Mouse (Mus musculus): ENCODE measurements around the gene Csde1. TPM values are rescaled to one million over a fixed set of nuclear protein-coding genes. Genes with fewer than 3 reads are reported as not detected.

Gene Csde1
- total RNA-seq (2021), result 371 and 419 TPM in 2 replicates
- long read RNA-seq, full-length matches to known transcripts, result 93 of 122 reads
- long read RNA-seq, partial matches to known transcripts, result 18 of 122 reads
- long read RNA-seq, other reads (novel, unspliced or antisense), result 11 of 122 reads

DNA sequence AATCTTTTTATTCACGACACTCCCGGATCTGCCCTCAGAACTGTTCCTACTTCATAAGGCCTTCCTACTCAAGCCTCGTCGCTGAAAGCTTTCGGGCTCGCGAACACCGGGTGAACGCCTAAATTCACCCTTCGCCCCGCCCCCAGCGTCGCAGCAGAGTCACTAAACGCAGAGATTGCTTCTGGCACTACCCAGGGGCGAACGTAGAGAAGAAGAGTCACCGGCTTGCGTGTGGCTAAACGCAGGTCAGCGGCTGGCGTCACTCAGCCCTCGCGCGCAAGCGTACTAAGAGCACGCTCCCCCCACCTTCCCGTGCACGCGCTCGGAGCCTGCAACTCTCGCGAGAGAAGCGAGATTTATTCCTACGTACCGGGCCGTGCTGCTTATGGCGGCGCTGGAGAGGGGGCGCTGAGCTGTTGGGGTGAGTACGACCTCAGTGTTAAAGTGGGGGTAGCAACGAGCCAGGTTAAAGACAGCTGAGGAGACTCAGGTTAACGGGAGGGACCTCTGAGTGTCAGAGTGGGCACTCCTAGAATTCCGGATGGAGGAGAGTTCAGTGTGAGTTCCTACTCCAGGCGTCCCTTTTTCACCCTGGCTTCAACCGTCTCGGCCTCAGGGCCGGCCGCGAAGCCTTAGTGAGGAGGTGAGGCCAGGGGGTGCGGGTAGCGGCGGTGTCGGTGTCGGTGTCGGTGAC is at the start of gene Csde1:
TSS of gene Csde1 (plus strand) at position 178 of the 694 bp plus-strand sequence.
- peak; percentile 95 for DNase-seq

DNA sequence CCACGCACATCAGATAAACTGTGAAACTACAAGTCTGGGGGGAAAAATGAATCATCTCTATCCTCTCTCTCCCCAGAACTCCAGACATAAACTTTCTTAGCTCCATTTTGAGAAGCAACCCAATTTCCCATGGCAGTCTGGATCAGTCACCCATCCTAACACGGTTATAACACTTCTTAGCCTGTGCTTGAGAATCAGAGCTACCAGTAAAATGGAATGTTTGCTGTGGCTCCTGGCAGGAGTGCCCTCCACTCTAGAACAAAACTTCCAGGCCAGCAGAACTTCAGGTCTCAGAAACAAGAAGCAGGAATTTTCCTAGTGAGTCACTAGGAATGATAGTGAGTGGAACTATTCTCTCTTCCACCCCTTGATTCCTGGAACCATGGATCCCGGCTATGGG is 49.7 kb upstream of the Csde1 start:
- DNase-seq, result no peak

DNA sequence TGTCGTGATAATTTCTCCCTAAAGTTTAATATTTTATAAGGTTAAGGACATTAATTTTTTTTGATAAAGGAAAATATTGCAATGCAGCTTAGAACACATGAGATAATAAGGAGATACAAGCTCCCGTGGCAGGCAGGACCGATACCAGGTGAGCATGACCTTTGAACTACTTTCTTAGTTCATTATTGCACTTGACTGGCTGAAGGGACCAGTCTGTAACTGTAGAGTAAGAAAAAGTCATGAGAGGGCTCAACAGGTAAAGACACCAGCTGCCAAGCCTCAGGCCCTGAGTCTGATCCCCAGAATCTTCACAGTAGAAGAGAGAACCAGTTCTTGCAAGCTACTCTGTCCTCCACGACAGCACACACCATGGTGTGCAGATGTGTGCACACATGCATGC is 43.3 kb upstream of the Csde1 start:
- no peak for DNase-seq

DNA sequence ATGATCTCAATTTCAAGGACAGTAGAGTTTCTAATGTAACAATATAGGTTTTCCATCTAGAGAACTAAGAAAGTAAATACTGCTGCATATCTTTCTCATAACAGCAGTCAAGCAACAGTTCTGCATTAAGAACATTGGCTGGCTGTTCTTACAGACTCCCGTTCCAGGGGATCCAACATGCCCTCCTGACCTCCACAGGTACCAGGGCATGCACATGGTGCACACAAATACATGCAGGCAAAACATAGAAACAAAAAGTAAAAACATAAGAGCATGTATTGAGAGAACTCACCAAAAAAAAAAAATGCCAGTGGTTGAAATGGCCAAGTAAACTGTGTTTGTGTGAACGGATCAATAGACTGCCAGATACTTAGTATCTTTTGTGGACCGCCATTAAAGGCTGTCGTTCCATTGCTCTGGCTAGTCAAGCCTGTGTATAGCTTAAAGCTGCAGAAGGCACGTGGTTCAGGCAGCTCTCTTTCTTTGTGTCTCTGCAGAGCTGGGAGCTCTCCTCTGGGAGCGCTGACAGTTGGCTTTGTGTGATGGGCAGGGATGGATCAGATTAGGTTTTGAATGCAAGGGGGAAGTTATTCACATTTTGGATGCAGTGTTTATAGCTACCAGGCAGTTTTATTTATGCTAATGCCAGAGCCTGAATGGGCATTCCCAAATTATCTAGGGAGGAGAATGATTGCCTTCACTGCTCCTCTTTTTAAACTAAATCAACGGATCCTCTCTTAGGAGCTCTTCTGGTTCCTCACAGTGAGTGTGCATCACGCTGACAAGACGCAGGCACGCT is 40.5 kb upstream of the Csde1 start:
- DNase-seq, result no peak

DNA sequence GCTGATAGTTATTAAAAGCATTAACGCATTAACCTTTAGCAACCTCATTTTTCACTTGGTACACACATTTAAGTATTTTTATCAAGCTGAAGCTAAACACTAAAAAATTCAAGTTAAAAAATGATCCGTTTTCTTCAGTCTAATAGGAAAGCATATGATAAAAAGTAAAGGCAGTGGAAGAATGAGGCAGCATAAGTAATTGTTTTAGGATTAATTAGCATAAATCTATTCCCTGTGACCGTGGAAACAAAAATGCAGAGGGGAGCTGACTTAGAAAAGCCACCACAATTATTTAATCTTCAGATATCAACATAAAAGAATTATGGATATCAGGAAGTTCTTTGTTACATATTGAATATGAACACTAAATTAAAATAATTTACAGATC is 39.9 kb upstream of the Csde1 start:
- DNase-seq, result no peak

DNA sequence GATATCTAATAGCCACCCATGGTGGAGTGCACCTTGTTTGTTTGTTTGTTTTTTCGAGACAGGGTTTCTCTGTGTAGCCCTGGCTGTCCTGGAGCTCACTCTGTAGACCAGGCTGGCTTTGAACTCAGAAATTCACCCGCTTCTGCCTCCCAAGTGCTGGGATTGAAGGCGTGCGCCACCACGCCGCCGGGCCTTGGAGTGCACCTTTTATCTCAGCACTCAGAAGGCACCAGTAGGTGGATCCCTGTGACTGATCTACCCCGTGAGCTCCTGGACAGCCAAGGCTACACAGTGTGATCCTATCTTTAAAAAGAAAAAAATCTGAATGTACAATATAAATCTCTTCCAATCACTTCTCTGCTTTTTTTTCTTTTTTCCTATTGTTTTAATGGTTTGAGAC is 29.2 kb upstream of the Csde1 start:
- DNase-seq, result no peak

DNA sequence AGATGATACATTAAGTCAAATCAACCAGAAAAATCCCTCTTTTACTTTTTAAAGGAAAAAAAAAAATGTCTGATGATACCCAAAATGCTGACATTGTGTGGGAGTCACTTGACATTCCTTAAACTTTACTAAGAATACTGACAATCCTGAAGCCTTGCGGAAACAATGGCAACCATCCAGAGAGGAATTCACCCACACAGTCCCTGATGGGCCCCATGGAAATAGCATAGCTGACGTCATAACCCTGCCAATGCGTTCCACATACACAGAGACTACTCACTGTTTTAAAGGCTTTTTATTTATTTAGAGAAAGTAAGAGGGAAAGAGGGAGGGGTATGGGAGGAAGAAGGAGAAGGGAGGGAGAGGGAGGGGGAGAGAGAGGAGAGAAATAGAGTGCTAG is 27.3 kb upstream of the Csde1 start:
- DNase-seq, result no peak

DNA sequence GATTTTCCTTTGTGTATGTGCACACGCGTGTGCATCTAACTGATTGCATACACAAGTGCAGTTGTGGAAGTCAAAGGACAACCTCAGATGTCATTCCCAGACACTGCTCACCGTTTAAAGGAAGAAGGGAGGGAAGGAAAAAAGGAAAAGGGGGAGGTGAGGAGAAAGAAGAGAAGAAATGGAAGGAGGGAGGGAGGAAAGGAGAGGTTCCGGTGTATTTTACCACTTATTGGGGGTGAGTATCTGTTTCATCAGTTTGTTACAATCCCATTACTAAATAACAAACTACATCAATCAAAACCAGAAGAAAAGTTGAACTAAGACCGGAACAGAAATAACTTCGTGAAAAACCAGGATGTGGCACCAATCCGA is 25.0 kb upstream of the Csde1 start:
- DNase-seq, result no peak

DNA sequence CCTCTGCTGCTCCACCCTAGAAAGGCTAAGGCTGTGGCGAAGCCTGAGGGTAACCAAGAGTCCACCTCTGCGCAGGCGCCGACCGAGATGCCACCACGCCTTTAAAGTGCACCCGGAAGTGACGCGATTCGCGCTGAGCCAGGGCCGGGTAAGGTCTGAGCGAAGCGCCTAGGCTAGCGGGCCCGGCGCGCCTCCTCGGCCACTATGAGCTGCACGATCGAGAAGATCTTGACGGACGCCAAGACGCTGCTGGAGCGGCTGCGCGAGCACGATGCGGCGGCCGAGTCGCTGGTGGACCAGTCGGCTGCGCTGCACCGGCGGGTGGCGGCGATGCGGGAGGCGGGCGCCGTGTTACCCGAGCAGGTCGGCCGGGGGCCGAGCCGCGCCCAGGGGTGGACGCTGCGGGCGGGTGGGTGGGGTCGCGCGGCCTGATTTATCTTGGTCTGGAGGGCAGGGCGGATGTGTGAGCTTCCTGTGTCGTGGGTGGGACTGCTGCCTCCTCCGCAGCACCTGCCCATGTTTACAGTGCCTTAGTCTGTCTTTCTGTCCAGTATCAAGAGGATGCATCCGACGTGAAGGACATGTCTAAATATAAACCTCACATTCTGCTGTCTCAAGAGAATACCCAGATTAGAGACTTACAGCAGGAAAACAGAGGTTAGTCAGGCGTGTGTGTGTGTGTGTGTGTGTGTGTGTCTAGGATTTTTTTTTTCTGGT is 24.5 kb upstream of the Csde1 start, which contains the start of gene Sike1:
TSS of gene Sike1 (plus strand) at position 104 of the 717 bp plus-strand sequence.
- DNase-seq, result peak; percentile 95

DNA sequence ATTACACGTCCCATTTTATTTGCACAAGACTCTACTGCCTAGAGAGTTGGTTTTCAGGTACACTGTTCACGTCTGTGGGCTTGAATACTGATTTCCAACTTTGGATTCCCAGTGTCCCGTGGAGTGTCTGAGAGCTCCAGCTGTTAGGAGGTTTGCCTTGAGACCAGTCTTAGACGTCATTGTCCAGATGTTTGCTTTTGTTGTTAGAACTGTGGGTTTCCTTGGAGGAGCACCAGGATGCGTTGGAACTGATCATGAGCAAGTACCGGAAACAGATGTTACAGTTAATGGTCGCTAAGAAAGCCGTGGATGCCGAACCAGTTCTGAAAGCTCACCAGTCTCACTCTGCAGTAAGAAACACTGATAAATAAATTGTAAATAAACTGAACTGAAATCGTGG is 23.2 kb upstream of the Csde1 start:
- no peak for DNase-seq

DNA sequence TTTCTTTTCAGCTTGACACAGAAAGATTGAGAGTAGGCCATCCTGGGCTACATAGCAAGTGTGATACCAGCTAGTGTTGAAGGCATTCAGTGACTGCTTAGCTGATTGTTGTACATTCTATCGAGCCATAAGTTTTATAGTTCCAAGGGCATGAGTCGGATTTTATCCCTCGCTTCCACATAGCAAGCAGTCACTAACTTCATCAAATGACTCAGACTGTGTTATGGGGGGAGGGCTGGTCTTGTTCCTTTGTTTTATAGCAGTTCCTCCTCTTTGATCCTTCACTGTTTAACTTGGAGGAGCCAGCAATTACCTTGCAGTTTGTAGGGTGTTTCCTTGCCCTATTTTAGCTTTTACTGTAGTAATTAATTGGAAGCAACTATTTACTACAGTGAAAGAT is 22.6 kb upstream of the Csde1 start:
- DNase-seq, result no peak

DNA sequence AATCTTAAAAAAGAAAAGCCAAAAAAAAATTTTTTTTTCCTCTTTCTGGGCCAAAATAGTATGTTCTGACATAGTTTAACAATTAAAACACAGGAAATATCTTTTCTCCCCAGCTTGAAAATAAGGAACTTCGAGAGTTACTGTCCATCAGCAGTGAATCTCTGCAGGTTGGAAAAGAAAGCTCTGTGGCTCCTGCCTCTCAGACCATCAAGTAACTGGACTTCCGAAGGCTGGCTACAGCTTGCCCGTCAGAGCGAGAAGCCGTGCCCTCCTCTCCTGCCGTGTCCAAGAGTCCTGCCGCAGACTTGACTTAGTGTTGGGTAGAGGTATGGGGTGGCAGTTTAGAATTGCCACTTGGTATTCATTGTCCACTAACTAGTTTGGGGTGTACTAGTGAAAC is 18.6 kb upstream of the Csde1 start:
- no peak for DNase-seq

DNA sequence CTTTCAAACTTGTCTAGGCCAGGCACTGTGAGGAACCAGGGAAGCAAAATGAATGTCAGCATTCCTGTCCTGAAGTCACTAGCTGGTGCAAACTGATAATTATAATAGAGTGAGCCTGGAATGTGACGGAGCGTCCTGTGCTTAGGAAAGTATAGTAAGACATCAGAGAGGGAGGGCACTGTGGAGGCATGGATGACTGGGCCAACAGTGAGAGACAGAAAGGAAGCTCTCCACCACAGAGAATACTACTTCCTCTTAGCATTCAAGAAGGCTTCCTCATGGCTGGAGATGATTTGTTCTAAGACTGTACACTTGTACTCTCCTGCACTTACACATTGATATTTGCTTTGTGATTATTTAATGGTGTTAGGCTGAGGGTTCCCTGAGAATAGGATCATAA is 2.9 kb upstream of the Csde1 start:
- no peak for DNase-seq

DNA sequence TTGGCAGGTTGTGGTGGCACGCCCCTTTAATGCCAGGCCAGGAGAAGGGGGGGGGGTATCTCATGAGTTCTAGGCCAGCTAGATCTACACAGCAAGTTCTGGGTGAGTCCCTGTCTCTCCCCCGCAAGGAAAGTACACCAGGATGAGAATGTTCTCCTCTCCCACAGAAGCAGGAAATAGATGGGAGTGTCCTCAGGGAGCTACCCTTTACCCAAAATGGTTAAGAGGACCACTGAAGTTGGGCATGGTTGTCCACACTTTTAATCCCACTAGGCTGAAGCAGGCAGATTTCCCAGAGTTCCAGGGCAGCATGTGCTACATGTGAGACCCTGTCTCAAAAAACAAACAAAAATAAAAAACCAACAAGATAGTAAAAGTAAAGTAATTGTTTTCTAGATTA is 764 bp upstream of the Csde1 start:
- DNase-seq, result no peak

DNA sequence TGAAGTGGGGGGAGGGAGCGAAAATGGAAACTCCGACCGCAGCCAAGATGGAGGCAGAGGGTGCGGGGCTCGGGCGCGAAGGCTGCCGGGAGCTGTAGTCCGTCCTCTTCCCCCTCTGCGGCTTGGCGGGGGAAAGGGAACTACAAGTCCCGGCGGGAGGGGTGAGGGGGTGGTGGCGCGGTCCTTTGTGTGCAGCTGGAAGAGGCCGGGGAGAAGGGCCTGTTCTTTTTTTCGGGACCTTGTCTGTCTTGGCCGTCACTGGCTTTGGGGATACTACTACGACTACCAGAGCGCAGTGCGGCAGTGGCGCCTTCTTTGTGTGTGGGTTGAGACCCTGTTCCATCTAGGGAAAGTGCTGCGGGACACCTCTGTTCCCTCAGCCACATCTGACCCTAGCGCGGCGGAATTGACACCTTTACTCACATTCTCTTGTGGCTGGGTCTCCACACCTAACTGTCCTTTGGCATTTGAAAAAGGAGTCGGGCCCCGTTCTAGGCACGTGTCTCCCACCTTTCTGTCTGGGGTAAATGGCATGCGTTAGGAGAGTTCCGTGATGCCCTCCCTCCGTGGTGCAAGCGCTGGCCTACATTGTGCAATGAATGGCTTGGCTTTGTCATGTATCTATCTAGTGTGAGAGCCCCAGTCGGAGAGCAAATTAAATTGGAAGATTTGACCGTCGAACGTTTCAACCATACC is 865 bp downstream of the Csde1 start:
- DNase-seq, result peak; percentile 90

DNA sequence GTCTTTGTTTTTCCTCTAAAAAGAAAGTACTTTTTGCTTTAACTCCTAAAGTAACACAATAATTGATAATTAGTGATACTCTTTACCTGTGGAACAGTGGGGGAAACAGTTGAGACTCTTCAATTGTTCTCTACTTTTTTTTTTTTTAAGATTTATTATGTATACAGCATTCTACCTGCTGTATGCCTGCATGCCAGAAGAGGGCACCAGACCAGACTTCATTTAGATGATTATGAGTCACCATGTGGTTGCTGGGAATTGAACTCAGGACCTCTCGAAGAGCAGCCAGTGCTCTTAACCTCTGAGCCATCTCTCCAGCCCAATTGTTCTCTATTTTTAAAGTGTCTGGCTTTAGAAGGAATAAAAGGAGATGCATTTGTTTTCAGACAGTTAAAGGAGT is 5.9 kb downstream of the Csde1 start:
- no peak for DNase-seq

DNA sequence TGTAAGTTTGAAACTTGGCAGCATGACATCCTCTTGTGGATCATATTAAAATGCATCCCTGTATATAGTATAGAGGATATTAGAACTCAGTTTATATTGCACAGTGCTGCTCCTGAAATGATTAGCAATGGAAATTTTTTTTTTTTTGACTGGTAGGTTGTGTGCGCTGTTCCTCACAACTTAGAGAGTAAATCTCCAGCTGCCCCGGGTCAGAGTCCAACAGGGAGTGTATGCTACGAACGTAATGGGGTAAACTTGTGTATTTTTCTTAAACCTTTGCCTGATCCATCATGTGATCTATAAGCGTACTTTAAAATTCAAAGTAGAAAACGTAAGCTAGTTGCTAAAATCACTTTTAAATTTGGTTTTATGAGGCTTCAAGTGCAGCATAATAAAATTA is 20.1 kb downstream of the Csde1 start:
- DNase-seq, result no peak

DNA sequence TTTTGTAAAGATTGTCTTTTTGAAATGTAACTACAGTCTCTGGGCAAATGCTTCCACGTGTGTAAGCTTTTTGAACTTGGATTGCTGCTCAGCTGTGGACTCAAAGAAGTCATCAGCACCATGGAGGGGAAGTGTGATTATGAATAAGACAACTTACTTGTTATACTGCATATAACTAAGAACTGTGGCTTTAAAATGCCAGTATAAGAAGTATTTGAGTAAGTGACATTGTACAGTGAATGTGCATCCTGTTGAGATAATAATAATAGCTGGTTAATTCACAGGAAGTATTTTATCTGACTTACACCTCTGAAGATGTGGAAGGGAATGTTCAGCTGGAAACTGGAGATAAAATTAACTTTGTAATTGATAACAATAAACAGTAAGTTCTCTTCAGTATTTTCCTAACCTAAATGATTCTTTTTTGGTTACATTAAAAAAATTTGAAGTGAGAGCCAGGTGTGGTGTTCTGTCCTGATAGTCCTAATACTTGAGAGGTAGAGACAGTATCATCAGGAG is 20.7 kb downstream of the Csde1 start:
- no peak for DNase-seq

DNA sequence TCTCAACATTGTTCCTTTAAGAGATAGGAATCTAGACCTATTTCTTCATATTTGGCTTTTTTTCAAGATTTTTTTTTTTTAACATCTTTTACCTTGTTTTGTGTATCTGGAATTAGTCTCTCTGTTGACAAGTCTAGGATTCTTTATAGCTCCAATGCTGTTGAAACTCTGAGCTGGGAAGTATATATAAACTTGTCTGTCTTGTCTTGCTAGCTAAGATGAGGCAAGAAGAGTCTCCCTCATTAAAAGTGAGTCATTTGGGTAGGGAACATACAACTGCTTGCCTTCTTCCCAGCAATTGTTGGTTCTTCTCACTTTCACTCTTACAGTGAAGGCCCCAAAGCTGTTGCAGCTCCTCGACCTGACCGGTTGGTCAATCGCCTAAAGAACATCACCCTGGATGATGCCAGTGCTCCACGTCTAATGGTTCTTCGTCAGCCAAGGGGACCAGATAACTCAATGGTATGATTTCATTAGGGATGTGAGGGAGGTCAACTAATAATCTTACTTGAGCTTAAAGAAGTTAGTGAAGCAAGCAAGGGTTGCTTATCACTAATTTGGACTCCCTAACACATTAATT is 35.9 kb downstream of the Csde1 start:
- no peak for DNase-seq

DNA sequence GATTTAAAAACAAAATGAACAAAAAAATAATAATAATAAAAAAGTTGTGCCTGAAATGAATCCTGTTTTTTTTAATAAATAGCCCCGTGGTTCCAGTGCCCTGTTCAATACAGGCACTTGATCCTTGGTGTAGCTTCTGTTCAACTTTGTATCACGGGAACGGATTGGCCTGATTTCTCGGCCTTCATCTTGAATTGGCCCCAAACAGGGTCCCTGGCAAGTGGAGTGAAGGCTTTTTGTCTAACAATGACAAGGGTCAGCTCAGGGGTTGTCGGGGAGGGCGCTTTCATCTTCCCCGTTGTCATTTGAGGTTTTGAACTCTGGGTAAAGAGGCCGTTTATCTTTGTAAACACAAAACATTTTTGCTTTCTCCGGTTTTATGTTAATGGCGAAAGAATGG is 37.5 kb downstream of the Csde1 start:
- no peak for DNase-seq

DNA sequence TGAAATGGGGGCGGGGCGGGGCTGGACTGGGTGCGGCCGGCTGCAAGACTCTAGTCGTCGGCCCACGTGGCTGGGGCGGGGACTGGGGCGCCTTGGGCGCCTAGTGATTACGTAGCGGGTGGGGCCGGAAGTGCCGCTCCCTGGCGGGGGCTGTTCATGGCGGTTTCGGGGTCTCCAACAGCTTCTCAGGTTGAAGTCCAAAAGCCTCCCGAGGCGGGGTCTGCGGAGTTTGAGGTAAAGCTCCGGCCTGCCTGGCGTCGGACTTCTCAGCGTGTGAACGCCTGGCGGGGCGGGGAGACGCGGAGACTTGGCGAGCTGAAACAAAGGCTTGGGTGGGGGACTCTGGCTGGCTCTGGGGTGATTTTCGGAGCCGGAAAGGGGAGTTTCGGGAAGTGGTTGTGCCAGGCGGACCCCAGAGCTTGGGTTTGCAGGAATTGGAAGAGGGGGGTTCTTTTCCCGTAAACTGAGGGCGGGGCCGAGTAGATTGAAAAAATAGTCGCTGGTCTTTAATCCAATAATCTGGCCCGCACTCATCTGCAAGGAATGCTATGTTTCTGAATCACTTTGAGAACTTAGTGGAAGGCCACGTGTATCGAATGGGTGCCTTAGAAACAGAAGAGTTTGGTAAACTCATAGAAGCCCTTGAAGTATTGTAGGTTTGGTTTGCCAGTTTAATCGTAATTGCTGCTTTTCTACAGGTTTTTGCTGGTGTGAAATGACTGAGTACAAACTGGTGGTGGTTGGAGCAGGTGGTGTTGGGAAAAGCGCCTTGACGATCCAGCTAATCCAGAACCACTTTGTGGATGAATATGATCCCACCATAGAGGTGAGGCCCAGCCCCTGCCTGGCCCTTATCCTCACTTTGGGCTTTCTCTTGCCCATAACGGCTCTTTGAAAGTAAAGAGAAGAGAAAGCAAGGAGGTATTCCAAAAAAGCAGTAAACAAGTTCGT is 38.3 kb downstream of the Csde1 start, which contains the start of gene Nras:
TSS of gene Nras (plus strand) at position 79 of the 951 bp plus-strand sequence.
- DNase-seq, result peak; percentile 97

All from adrenal gland, postnatal 25 days (tissue).